Mouse (Mus musculus): ENCODE data around the gene Gys1. TPM values are rescaled to one million over a fixed set of nuclear protein-coding genes. Genes with fewer than 3 reads are reported as not detected.

Gys1 gene
- polyA plus RNA-seq, 1 experiment: 9.5 TPM

GRCm38 (mm10) chr7:45447325-45447990, 12.8 kb downstream of the Gys1 start:
- 57% methylated on average over 11 of the region's 11 CpGs for WGBS
- H3K36me3 ChIP-seq (ENCODE audit: control insufficient read depth, insufficient read depth, low read length): peaks cover 2% of the 10 kb centered on the region

DNA sequence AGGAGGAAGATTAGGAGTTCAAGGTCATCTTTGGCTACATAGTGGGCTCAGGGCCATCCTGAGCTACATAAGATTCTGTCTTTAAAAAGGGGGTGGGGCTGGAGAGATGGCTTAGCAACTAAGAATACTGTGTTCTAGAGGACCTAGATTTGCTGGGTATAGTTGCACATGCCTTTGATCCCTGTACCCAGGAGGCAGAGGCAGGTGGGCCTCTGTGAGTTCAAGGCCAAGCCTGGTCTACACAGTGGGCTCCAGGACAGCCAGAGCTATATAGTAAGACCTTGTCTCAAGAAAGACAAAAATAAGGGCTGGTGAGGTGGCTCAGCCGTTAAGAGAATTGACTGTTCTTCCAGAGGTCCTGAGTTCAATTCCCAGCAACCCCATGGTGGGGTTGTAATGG, 15.3 kb downstream of the Gys1 start:
- no peak for TF ChIP-seq CTCF (IDR thresholded peaks at IDR 0.05; ENCODE audit: extremely low read depth, insufficient read length, insufficient replicate concordance, low read depth, low read length)
- no peak for TF ChIP-seq POLR2A (IDR thresholded peaks at IDR 0.05; ENCODE audit: low read depth, low read length)
- Histone ChIP-seq H3K4me1 (ENCODE audit: control insufficient read depth, insufficient read depth, insufficient read length, low read length) (no peaks in the 10 kb centered on the region), H3K4me3 (ENCODE audit: low read depth, low read length) (no peak overlapping the region), H3K36me3 (ENCODE audit: control insufficient read depth, insufficient read depth, low read length) (peaks cover 1% of the 10 kb centered on the region; the same call in 1 of the 2 replicates), H3K27me3 (ENCODE audit: control insufficient read depth, insufficient read depth, low read length) (no peaks in the 10 kb centered on the region), H3K27ac (ENCODE audit: insufficient read depth, low read depth, low read length) (no peak overlapping the region)
- WGBS: 83% methylated on average over 1 of the region's 1 CpGs

More at GRCm38 (mm10) chr7:45447325-45447990, 12.8 kb downstream of the Gys1 start:
- TF ChIP-seq POLR2A (IDR thresholded peaks at IDR 0.05; ENCODE audit: low read depth, low read length) (no peak), CTCF (IDR thresholded peaks at IDR 0.05; ENCODE audit: extremely low read depth, insufficient read length, insufficient replicate concordance, low read depth, low read length) (peak; percentile 36; the same call in 1 of the 2 replicates)
- H3K27me3 ChIP-seq (ENCODE audit: control insufficient read depth, insufficient read depth, low read length): no peaks in the 10 kb centered on the region
- H3K4me3 ChIP-seq (ENCODE audit: low read depth, low read length): no peak overlapping the region
- no peak overlapping the region for H3K27ac ChIP-seq (ENCODE audit: insufficient read depth, low read depth, low read length)
- no peaks in the 10 kb centered on the region for H3K4me1 ChIP-seq (ENCODE audit: control insufficient read depth, insufficient read depth, insufficient read length, low read length)

GRCm38 (mm10) chr7:45451344-45451982, 16.8 kb downstream of the Gys1 start:
- TF ChIP-seq POLR2A (IDR thresholded peaks at IDR 0.05; ENCODE audit: low read depth, low read length) (no peak), CTCF (IDR thresholded peaks at IDR 0.05; ENCODE audit: extremely low read depth, insufficient read length, insufficient replicate concordance, low read depth, low read length) (peak; percentile 92; the same call in 1 of the 2 replicates)
- 61% methylated on average over 23 of the region's 23 CpGs for WGBS
- no peaks in the 10 kb centered on the region; the same call in 1 of the 2 replicates for H3K4me1 ChIP-seq (ENCODE audit: control insufficient read depth, insufficient read depth, insufficient read length, low read length)
- H3K27ac ChIP-seq (ENCODE audit: insufficient read depth, low read depth, low read length): no peak overlapping the region
- H3K27me3 ChIP-seq (ENCODE audit: control insufficient read depth, insufficient read depth, low read length): no peaks in the 10 kb centered on the region
- H3K36me3 ChIP-seq (ENCODE audit: control insufficient read depth, insufficient read depth, low read length): peaks cover 1% of the 10 kb centered on the region; the same call in 1 of the 2 replicates
- no peak overlapping the region for H3K4me3 ChIP-seq (ENCODE audit: low read depth, low read length)

GRCm38 (mm10) chr7:45454971-45455370, 20.3 kb downstream of the Gys1 start:
- Histone ChIP-seq H3K4me3 (ENCODE audit: low read depth, low read length) (no peak overlapping the region), H3K4me1 (ENCODE audit: control insufficient read depth, insufficient read depth, insufficient read length, low read length) (peaks cover 7% of the 10 kb centered on the region), H3K27ac (ENCODE audit: insufficient read depth, low read depth, low read length) (no peak overlapping the region), H3K27me3 (ENCODE audit: control insufficient read depth, insufficient read depth, low read length) (no peaks in the 10 kb centered on the region), H3K36me3 (ENCODE audit: control insufficient read depth, insufficient read depth, low read length) (peaks cover 21% of the 10 kb centered on the region)
- TF ChIP-seq CTCF (IDR thresholded peaks at IDR 0.05; ENCODE audit: extremely low read depth, insufficient read length, insufficient replicate concordance, low read depth, low read length) (no peak), POLR2A (IDR thresholded peaks at IDR 0.05; ENCODE audit: low read depth, low read length) (no peak)
- WGBS: 94% methylated on average over 15 of the region's 15 CpGs

DNA sequence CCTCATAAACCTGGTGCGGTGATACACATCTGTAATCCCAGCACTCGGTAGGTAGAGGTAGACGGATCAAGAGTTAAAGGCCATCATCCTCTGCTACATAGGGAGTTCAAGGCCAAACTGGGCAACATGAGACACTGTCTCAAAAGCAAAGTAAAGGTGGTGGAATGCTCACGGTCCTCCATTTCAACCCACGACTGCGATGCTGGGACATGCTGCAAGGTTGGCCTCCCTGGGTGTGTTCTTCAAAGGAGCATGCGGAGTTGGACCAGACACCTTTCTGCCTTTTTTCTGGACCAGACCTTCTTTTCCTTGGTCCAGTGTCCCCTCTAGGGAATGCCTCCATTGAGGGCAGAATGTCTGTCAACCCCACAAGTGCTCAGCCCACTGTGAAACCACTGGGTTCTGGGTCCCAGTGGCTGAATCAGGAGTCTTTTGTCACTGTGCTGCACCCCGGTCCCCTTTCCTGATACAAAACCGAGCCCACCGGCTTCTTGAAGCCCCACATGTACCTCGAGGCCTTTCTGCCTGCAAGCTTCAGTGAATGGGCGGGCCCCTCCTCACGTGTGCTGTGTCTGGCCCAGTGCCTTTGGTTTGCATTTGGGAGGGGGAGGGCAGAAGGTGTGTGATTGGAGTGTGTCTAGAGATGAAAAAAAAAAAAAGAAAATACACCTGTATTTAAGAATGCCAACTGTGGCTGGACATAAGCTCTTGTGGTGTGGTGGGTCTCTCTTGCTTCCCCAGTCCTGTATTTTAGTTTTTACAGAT, 21.5 kb downstream of the Gys1 start:
- TF ChIP-seq CTCF (IDR thresholded peaks at IDR 0.05; ENCODE audit: extremely low read depth, insufficient read length, insufficient replicate concordance, low read depth, low read length) (no peak), POLR2A (IDR thresholded peaks at IDR 0.05; ENCODE audit: low read depth, low read length) (no peak)
- no peak overlapping the region for H3K4me3 ChIP-seq (ENCODE audit: low read depth, low read length)
- H3K27me3 ChIP-seq (ENCODE audit: control insufficient read depth, insufficient read depth, low read length): no peaks in the 10 kb centered on the region
- H3K4me1 ChIP-seq (ENCODE audit: control insufficient read depth, insufficient read depth, insufficient read length, low read length): peaks cover 18% of the 10 kb centered on the region
- peaks cover 21% of the 10 kb centered on the region for H3K36me3 ChIP-seq (ENCODE audit: control insufficient read depth, insufficient read depth, low read length)
- H3K27ac ChIP-seq (ENCODE audit: insufficient read depth, low read depth, low read length): no peak overlapping the region
- WGBS: 83% methylated on average over 13 of the region's 13 CpGs

DNA sequence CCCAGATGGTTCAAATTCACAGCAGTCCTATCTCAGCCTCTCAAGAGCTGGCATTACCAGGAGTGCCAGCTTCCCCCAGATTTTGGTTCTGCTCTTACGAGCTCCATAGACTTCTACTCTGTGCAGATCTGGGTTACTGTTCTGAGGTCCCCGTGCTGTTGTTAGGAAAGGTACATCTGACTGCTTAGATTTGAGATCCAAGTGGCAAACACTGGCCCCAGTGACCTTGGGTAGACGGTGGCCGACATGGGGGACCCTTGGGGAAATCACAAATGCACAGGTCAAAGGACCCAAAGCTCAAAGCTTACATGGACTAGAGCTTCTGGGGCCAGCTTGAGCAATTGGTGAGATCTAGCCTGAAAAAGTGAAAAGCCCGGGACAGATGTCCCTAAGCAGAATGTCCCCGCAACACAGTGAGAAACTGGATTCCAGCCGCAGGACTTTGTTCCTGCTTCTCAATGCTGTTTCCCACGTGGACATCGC, 22.1 kb downstream of the Gys1 start:
- H3K4me3 ChIP-seq (ENCODE audit: low read depth, low read length): no peak overlapping the region
- H3K27ac ChIP-seq (ENCODE audit: insufficient read depth, low read depth, low read length): 0 out of 2 replicates have a peak overlapping the region, but pooled peaks have one; percentile 3
- TF ChIP-seq POLR2A (IDR thresholded peaks at IDR 0.05; ENCODE audit: low read depth, low read length) (no peak), CTCF (IDR thresholded peaks at IDR 0.05; ENCODE audit: extremely low read depth, insufficient read length, insufficient replicate concordance, low read depth, low read length) (no peak)
- peaks cover 20% of the 10 kb centered on the region for H3K4me1 ChIP-seq (ENCODE audit: control insufficient read depth, insufficient read depth, insufficient read length, low read length)
- peaks cover 21% of the 10 kb centered on the region for H3K36me3 ChIP-seq (ENCODE audit: control insufficient read depth, insufficient read depth, low read length)
- 43% methylated on average over 9 of the region's 9 CpGs for WGBS
- no peaks in the 10 kb centered on the region for H3K27me3 ChIP-seq (ENCODE audit: control insufficient read depth, insufficient read depth, low read length)
